Mouse (Mus musculus) liver, postnatal 0 days (tissue): ENCODE results near the gene Prox1.

Experiments
- CTCF ChIP-seq: sonication (generic); IDR thresholded peaks from 2 replicates; pipeline ENCODE4 v1.5.1; 2016; ENCODE audit warnings: antibody characterized with exemption, low read depth
- EP300 ChIP-seq: IDR thresholded peaks from 2 replicates; pipeline ENCODE4 v1.6.1; 2016; ENCODE audit warnings: antibody characterized with exemption, low read depth, mild to moderate bottlenecking

DNA sequence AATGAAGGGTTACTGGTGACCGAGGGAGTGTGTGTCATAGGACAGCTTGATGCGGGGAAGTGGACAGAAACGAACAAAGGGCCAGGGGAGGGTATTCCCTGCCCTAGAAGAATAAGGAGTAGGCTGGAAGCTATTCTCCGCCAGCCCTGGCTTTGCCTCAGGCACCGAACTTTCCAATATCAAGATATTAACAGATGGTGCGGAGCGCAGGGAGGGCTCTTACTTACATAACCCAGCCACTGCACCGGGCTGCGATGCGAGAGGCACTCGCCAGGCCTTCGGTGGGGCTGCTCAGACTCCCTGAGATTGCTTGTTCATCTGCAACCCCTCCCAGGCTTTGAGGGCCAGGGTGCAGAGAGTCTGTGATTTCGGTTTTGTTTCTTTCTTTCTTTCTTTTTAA lies 3.7 kb upstream of the Prox1 start:
- no peak for TF ChIP-seq EP300
- no peak for TF ChIP-seq CTCF
